Mouse (Mus musculus): Measurements from ENCODE around the gene Edc3. TPM values are rescaled to one million over a fixed set of nuclear protein-coding genes. Genes with fewer than 3 reads are reported as not detected.

Edc3 gene
- polyA plus RNA-seq, 2 experiments, result 6.9 to 10.3 TPM

GRCm38 (mm10) chr9:57760416-57761146 is 52.2 kb downstream of the Edc3 start:
- Histone ChIP-seq H3K4me3 (ENCODE audit: insufficient read depth in 1 of 2, low read depth in 2 of 2, low read length in 2 of 2) (peak overlapping the region in 1 of 2 experiments; percentile 12; a peak in 2 of 4 replicates), H3K9ac (replicated peaks) (peak overlapping the region; percentile 27), H3K4me1 (replicated peaks; ENCODE audit: control insufficient read depth in 2 of 2, insufficient read depth in 2 of 2, low read length in 1 of 2) (peaks cover 48 to 54% of the 10 kb centered on the region in 2 experiments), H3K36me3 (replicated peaks; ENCODE audit: control insufficient read depth, insufficient read depth, low read depth) (peaks cover 67% of the 10 kb centered on the region), H3K4me2 (ENCODE audit: low read depth) (peak overlapping the region; percentile 63), H3K9me3 (ENCODE audit: control insufficient read depth, low read length) (no peaks in the 10 kb centered on the region), H3K27ac (peak overlapping the region; percentile 90), H3K27me3 (ENCODE audit: control insufficient read depth, insufficient read depth, low read length) (no peaks in the 10 kb centered on the region)
- ATAC-seq (ENCODE audit: insufficient read depth) (no peak), DNase-seq (ENCODE audit: low read depth in 3 of 3, low spot score in 3 of 3) (no peak)
- WGBS (ENCODE audit: insufficient replicate concordance), result 96% methylated on average over 24 of the region's 24 CpGs
- TF ChIP-seq EP300 (IDR thresholded peaks at IDR 0.05; ENCODE audit: low read depth) (no peak), CTCF (IDR thresholded peaks at IDR 0.05; ENCODE audit: low read depth) (no peak)

- Histone ChIP-seq H3K9me3 (ENCODE audit: control insufficient read depth, low read length) (no peaks in the 10 kb centered on the region), H3K9ac (replicated peaks) (peak overlapping the region; percentile 99), H3K4me2 (ENCODE audit: low read depth) (peak overlapping the region; percentile 87), H3K4me1 (replicated peaks; ENCODE audit: control insufficient read depth in 2 of 2, insufficient read depth in 2 of 2, low read length in 1 of 2) (peaks cover 57 to 62% of the 10 kb centered on the region in 2 experiments), H3K27me3 (ENCODE audit: control insufficient read depth, insufficient read depth, low read length) (no peaks in the 10 kb centered on the region), H3K27ac (peak overlapping the region; percentile 89), H3K36me3 (replicated peaks; ENCODE audit: control insufficient read depth, insufficient read depth, low read depth) (peaks cover 56% of the 10 kb centered on the region), H3K4me3 (ENCODE audit: insufficient read depth in 1 of 2, low read depth in 2 of 2, low read length in 2 of 2) (peak overlapping the region; percentile 87 to 88)
- ATAC-seq (ENCODE audit: insufficient read depth) (no peak), DNase-seq (ENCODE audit: low read depth in 3 of 3, low spot score in 3 of 3) (no peak)
- 90% methylated on average over 13 of the region's 13 CpGs for WGBS (ENCODE audit: insufficient replicate concordance)
- TF ChIP-seq CTCF (IDR thresholded peaks at IDR 0.05; ENCODE audit: low read depth), result no peak
- no peak for TF ChIP-seq EP300 (IDR thresholded peaks at IDR 0.05; ENCODE audit: low read depth)
Observed at GRCm38 (mm10) chr9:57761563-57762551, 53.5 kb downstream of the Edc3 start.

GRCm38 (mm10) chr9:57762563-57762991 is 54.2 kb downstream of the Edc3 start:
- 32% methylated on average over 6 of the region's 6 CpGs for WGBS (ENCODE audit: insufficient replicate concordance)
- ATAC-seq (ENCODE audit: insufficient read depth), result no peak
- no peaks in the 10 kb centered on the region for H3K27me3 ChIP-seq (ENCODE audit: control insufficient read depth, insufficient read depth, low read length)
- peak overlapping the region; percentile 87 to 88 for H3K4me3 ChIP-seq (ENCODE audit: insufficient read depth in 1 of 2, low read depth in 2 of 2, low read length in 2 of 2)
- peak in 1 of 3 experiments; percentile 24 for DNase-seq (ENCODE audit: low read depth in 3 of 3, low spot score in 3 of 3)
- peak overlapping the region; percentile 87 for H3K4me2 ChIP-seq (ENCODE audit: low read depth)
- peak overlapping the region; percentile 99 for H3K9ac ChIP-seq (replicated peaks)
- peaks cover 48% of the 10 kb centered on the region for H3K36me3 ChIP-seq (replicated peaks; ENCODE audit: control insufficient read depth, insufficient read depth, low read depth)
- no peaks in the 10 kb centered on the region for H3K9me3 ChIP-seq (ENCODE audit: control insufficient read depth, low read length)
- peak overlapping the region; percentile 89 for H3K27ac ChIP-seq
- H3K4me1 ChIP-seq (replicated peaks; ENCODE audit: control insufficient read depth in 2 of 2, insufficient read depth in 2 of 2, low read length in 1 of 2), result peaks cover 57 to 62% of the 10 kb centered on the region in 2 experiments
- TF ChIP-seq EP300 (IDR thresholded peaks at IDR 0.05; ENCODE audit: low read depth) (no peak), CTCF (IDR thresholded peaks at IDR 0.05; ENCODE audit: low read depth) (peak; percentile 87)

- peaks cover 51 to 54% of the 10 kb centered on the region in 2 experiments for H3K4me1 ChIP-seq (replicated peaks; ENCODE audit: control insufficient read depth in 2 of 2, insufficient read depth in 2 of 2, low read length in 1 of 2)
- H3K4me2 ChIP-seq (ENCODE audit: low read depth), result peak overlapping the region; percentile 87
- ATAC-seq (ENCODE audit: insufficient read depth) (peak; percentile 36), DNase-seq (ENCODE audit: low read depth in 3 of 3, low spot score in 3 of 3) (peak in 1 of 3 experiments; percentile 39)
- peak overlapping the region; percentile 87 to 88 for H3K4me3 ChIP-seq (ENCODE audit: insufficient read depth in 1 of 2, low read depth in 2 of 2, low read length in 2 of 2)
- TF ChIP-seq CTCF (IDR thresholded peaks at IDR 0.05; ENCODE audit: low read depth) (peak; percentile 27; the same call in 1 of the 2 replicates), EP300 (IDR thresholded peaks at IDR 0.05; ENCODE audit: low read depth) (no peak)
- peak overlapping the region; percentile 89 for H3K27ac ChIP-seq
- WGBS (ENCODE audit: insufficient replicate concordance), result under 1% methylated on average over 57 of the region's 57 CpGs
- H3K9me3 ChIP-seq (ENCODE audit: control insufficient read depth, low read length), result no peaks in the 10 kb centered on the region
- peaks cover 31% of the 10 kb centered on the region for H3K36me3 ChIP-seq (replicated peaks; ENCODE audit: control insufficient read depth, insufficient read depth, low read depth)
- no peaks in the 10 kb centered on the region for H3K27me3 ChIP-seq (ENCODE audit: control insufficient read depth, insufficient read depth, low read length)
- peak overlapping the region; percentile 99 for H3K9ac ChIP-seq (replicated peaks)
Observed at GRCm38 (mm10) chr9:57764147-57764973, 56.0 kb downstream of the Edc3 start.

Data from liver, embryonic 14.5 days (tissue).